Mouse (Mus musculus) embryonic stem cell, embryonic (primary cell): ENCODE results near the gene Rmdn2.

Source experiments
- CTCF ChIA-PET, 4 experiments: fragments of 300-600 bp in 2 of 4; fragments of 350-600 bp in 2 of 4; sonication (Branson Sonifier 250); formaldehyde crosslinking; loops; one replicate each; lab custom pipeline; 2022; ENCODE audit warnings: inconsistent platforms in 2 of 4; lab: Charles Lee
- POLR2A ChIA-PET, 4 experiments: fragments of 300-600 bp in 2 of 4; fragments of 350-600 bp in 2 of 4; sonication (Branson Sonifier 250); formaldehyde crosslinking; loops; one replicate each; lab custom pipeline; 2022; ENCODE audit warnings: antibody characterized with exemption in 4 of 4, inconsistent platforms in 1 of 4; lab: Charles Lee

Gene Rmdn2

GRCm38 (mm10) chr17:79714931-79715637, 103.4 kb downstream of the Rmdn2 start, which contains the start of gene Cyp1b1:
Gene Cyp1b1, minus strand, starts transcription at chr17:79715061.
- ChIA-PET CTCF (interaction anchor here (0.5 to 2.8 kb wide), 25 partner anchors 13 to 333 kb away, joined by 3 to 13 read pairs (median 5); no protein-coding TSS in a partner anchor), POLR2A (interaction anchor here in 3 of 4 experiments (0.6 to 1.9 kb wide), 11 partner anchors 10 to 539 kb away, joined by 3 to 8 read pairs (median 4); partner anchors contain the start of gene Atl2 (in 1 of the 3))

- CTCF ChIA-PET = interaction anchor here (0.5 to 2.8 kb wide), 25 partner anchors 13 to 333 kb away, joined by 3 to 13 read pairs (median 5); no protein-coding TSS in a partner anchor
- POLR2A ChIA-PET = interaction anchor here in 3 of 4 experiments (0.9 to 1.9 kb wide), 9 partner anchors 29 to 539 kb away, joined by 3 to 5 read pairs (median 3); partner anchors contain the start of gene Gemin6 (in 1 of the 3)
Measured at GRCm38 (mm10) chr17:79715649-79716143, 104.0 kb downstream of the Rmdn2 start.

- POLR2A ChIA-PET = interaction anchor here in 1 of 4 experiments (1.5 kb wide), 1 partner anchor 26 kb away, joined by 5 read pairs; no protein-coding TSS in a partner anchor
- CTCF ChIA-PET = no interaction called here
Measured at GRCm38 (mm10) chr17:79720681-79721080, 109.0 kb downstream of the Rmdn2 start.

- ChIA-PET POLR2A (no interaction called here), CTCF (no interaction called here)
Measured at GRCm38 (mm10) chr17:79726613-79727012, 115.0 kb downstream of the Rmdn2 start.

GRCm38 (mm10) chr17:79728053-79728584, 116.5 kb downstream of the Rmdn2 start:
- ChIA-PET CTCF (interaction anchor here in 3 of 4 experiments (1.1 to 2.8 kb wide), 4 partner anchors 12 to 72 kb away, joined by 3 to 12 read pairs (median 4); partner anchors contain the start of gene Cyp1b1 (in 1 of the 3)), POLR2A (interaction anchor here in 3 of 4 experiments (1.0 to 1.7 kb wide), 3 partner anchors 10 to 526 kb away, joined by 3 to 7 read pairs (median 3); partner anchors contain the start of genes Srsf7 (in 1 of the 3) and Ttc39d (in 1 of the 3))

GRCm38 (mm10) chr17:79728585-79729503, 117.2 kb downstream of the Rmdn2 start:
- CTCF ChIA-PET = interaction anchor here in 3 of 4 experiments (0.6 to 2.8 kb wide), 5 partner anchors 13 to 71 kb away, joined by 3 to 12 read pairs (median 4); partner anchors contain the start of gene Cyp1b1 (in 1 of the 3)
- POLR2A ChIA-PET = interaction anchor here in 3 of 4 experiments (1.0 to 1.7 kb wide), 3 partner anchors 11 to 525 kb away, joined by 3 to 7 read pairs (median 3); partner anchors contain the start of genes Srsf7 (in 1 of the 3) and Ttc39d (in 1 of the 3)

- ChIA-PET CTCF (no interaction called here), POLR2A (no interaction called here)
Measured at GRCm38 (mm10) chr17:79730988-79731387, 119.3 kb downstream of the Rmdn2 start.

- POLR2A ChIA-PET = no interaction called here
- CTCF ChIA-PET = no interaction called here
Measured at GRCm38 (mm10) chr17:79733039-79733438, 121.4 kb downstream of the Rmdn2 start.

- ChIA-PET POLR2A (no interaction called here), CTCF (interaction anchor here in 1 of 4 experiments (1.7 kb wide), 1 partner anchor 22 kb away, joined by 5 read pairs; no protein-coding TSS in a partner anchor)
Measured at GRCm38 (mm10) chr17:79737598-79737997, 125.9 kb downstream of the Rmdn2 start.

GRCm38 (mm10) chr17:79738847-79739498, 127.3 kb downstream of the Rmdn2 start:
- POLR2A ChIA-PET = no interaction called here
- CTCF ChIA-PET = no interaction called here

- ChIA-PET CTCF (no interaction called here), POLR2A (interaction anchor here in 1 of 4 experiments (0.5 kb wide), 1 partner anchor 64 kb away, joined by 3 read pairs; no protein-coding TSS in a partner anchor)
Measured at GRCm38 (mm10) chr17:79742635-79743034, 131.0 kb downstream of the Rmdn2 start.
